Mouse (Mus musculus): ENCODE measurements at regions not wholly inside any gene's neighbourhood (a gene's known extent, or its start where the extent isn't known, plus 50 kb on each side); places are given as distances from the start of the nearest gene placed in this dataset.
"Not testable (repeated sequence)": the region's sequence is repeated elsewhere in the genome, so short reads cannot be mapped to it uniquely, and the experiment has no call there.

- DNase-seq = no peak
Observed at GRCm38 (mm10) chr14:66584699-66585098, 575.7 kb upstream of the Gulo start.

GRCm38 (mm10) chr14:66579904-66580492 is 571.0 kb upstream of the Gulo start:
- no peak for DNase-seq

- no peak for DNase-seq
Observed at GRCm38 (mm10) chr14:66566600-66566999, 557.6 kb upstream of the Gulo start.

- no peak for DNase-seq
Observed at GRCm38 (mm10) chr14:66562744-66563143, 553.7 kb upstream of the Gulo start.

- no peak for DNase-seq
Observed at GRCm38 (mm10) chr14:66561715-66562114, 552.7 kb upstream of the Gulo start.

- no peak for DNase-seq
Observed at GRCm38 (mm10) chr14:66561042-66561590, 552.1 kb upstream of the Gulo start.

GRCm38 (mm10) chr14:66558393-66558792 is 549.4 kb upstream of the Gulo start:
- DNase-seq = no peak

GRCm38 (mm10) chr14:66557631-66558030 is 548.6 kb upstream of the Gulo start:
- peak; percentile 7 for DNase-seq

GRCm38 (mm10) chr14:66538498-66538897 is 529.5 kb upstream of the Gulo start:
- DNase-seq = no peak

GRCm38 (mm10) chr14:66534671-66535070 is 525.7 kb upstream of the Gulo start:
- DNase-seq = no peak

- DNase-seq = no peak
Observed at GRCm38 (mm10) chr14:66528135-66528534, 519.1 kb upstream of the Gulo start.

GRCm38 (mm10) chr14:66527061-66527460 is 518.1 kb upstream of the Gulo start:
- no peak for DNase-seq

- peak; percentile 23 for DNase-seq
Observed at GRCm38 (mm10) chr14:66522856-66523400, 513.9 kb upstream of the Gulo start.

- DNase-seq = peak; percentile 41
Observed at GRCm38 (mm10) chr14:66521836-66522629, 513.0 kb upstream of the Gulo start.

GRCm38 (mm10) chr14:66516770-66517169 is 507.8 kb upstream of the Gulo start:
- no peak for DNase-seq

- DNase-seq = peak; percentile 4
Observed at GRCm38 (mm10) chr14:66510750-66511149, 501.7 kb upstream of the Gulo start.

GRCm38 (mm10) chr14:66510218-66510617 is 501.2 kb upstream of the Gulo start:
- DNase-seq = no peak

GRCm38 (mm10) chr14:66509706-66510105 is 500.7 kb upstream of the Gulo start:
- DNase-seq = no peak

- no peak for DNase-seq
Observed at GRCm38 (mm10) chr14:66501995-66502394, 493.0 kb upstream of the Gulo start.

GRCm38 (mm10) chr14:66499896-66500295 is 490.9 kb upstream of the Gulo start:
- DNase-seq = peak; percentile 70

- DNase-seq = no peak
Observed at GRCm38 (mm10) chr14:66495146-66495545, 486.1 kb upstream of the Gulo start.

- peak; percentile 66 for DNase-seq
Observed at GRCm38 (mm10) chr14:66494518-66494923, 485.5 kb upstream of the Gulo start.

GRCm38 (mm10) chr14:66493691-66494121 is 484.7 kb upstream of the Gulo start:
- DNase-seq = no peak

GRCm38 (mm10) chr14:66484751-66485150 is 475.7 kb upstream of the Gulo start:
- DNase-seq = not testable (repeated sequence)
